Mouse (Mus musculus): ENCODE measurements around the gene Gm20661. TPM values are rescaled to one million over a fixed set of nuclear protein-coding genes. Genes with fewer than 3 reads are reported as not detected.
A peak's percentile ranks its signal among the peaks of the same experiment; 100 is the strongest.

Gm20661 gene
- polyA plus RNA-seq (2014; fragmentation: Nextera tagmentation; extraction: Ambion mirVana) = 0.47 and 0.49 TPM in 2 replicates

GRCm38 (mm10) chr9:107982681-107983346 is at the start of gene Gm20661:
Gene Gm20661 (plus strand): TSS chr9:107983058.
- ATAC-seq (ENCODE audit: low FRiP score, low TSS enrichment) = no peak

GRCm38 (mm10) chr9:107934146-107934545 is 48.7 kb upstream of the Gm20661 start:
- Histone ChIP-seq H3K36me3 (ENCODE audit: control insufficient read depth, insufficient read depth, low read length) (no peaks in the 10 kb centered on the region), H3K4me2 (ENCODE audit: low read length) (no peak overlapping the region), H3K9ac (replicated peaks; ENCODE audit: low read length) (no peak overlapping the region), H3K27ac (replicated peaks; ENCODE audit: low read depth, low read length) (no peak overlapping the region), H3K4me1 (ENCODE audit: control insufficient read depth, insufficient read depth, low read length) (peaks cover 16% of the 10 kb centered on the region; the same call in 1 of the 2 replicates), H3K27me3 (ENCODE audit: control insufficient read depth, insufficient read depth, low read length) (no peaks in the 10 kb centered on the region), H3K4me3 (replicated peaks; ENCODE audit: low read depth, low read length) (no peak overlapping the region), H3K9me3 (ENCODE audit: control insufficient read depth, low read length) (no peaks in the 10 kb centered on the region)
- 86% methylated on average over 11 of the region's 11 CpGs for WGBS
- no peak for ATAC-seq (ENCODE audit: low FRiP score, low TSS enrichment)
- DNase-seq = no peak

More at GRCm38 (mm10) chr9:107982681-107983346, at the start of gene Gm20661:
- H3K27me3 ChIP-seq (ENCODE audit: control insufficient read depth, insufficient read depth, low read length) = peaks cover 13% of the 10 kb centered on the region; the same call in 1 of the 2 replicates
- WGBS = 59% methylated on average over 14 of the region's 14 CpGs
- no peaks in the 10 kb centered on the region for H3K36me3 ChIP-seq (ENCODE audit: control insufficient read depth, insufficient read depth, low read length)
- H3K9me3 ChIP-seq (ENCODE audit: control insufficient read depth, low read length) = no peaks in the 10 kb centered on the region
- no peak within 1 kb of the TSS for H3K4me3 ChIP-seq (replicated peaks; ENCODE audit: low read depth, low read length)
- DNase-seq = peak; percentile 47
- 0 out of 2 replicates have a peak, but pooled peaks cover 8% of the 10 kb centered on the region for H3K4me1 ChIP-seq (ENCODE audit: control insufficient read depth, insufficient read depth, low read length)
- H3K9ac ChIP-seq (replicated peaks; ENCODE audit: low read length) = no peak within 1 kb of the TSS; the same call in 1 of the 2 replicates
- H3K4me2 ChIP-seq (ENCODE audit: low read length) = peak within 1 kb of the TSS; percentile 75
- H3K27ac ChIP-seq (replicated peaks; ENCODE audit: low read depth, low read length) = peak within 1 kb of the TSS; percentile 65

GRCm38 (mm10) chr9:107935374-107935773 is 47.5 kb upstream of the Gm20661 start, which contains the start of gene Camkv:
Gene Camkv (plus strand): TSS chr9:107935674.
- H3K9ac ChIP-seq (replicated peaks; ENCODE audit: low read length) = peak within 1 kb of the TSS; percentile 66
- 5% methylated on average over 3 of the region's 3 CpGs for WGBS
- H3K9me3 ChIP-seq (ENCODE audit: control insufficient read depth, low read length) = no peaks in the 10 kb centered on the region
- H3K4me2 ChIP-seq (ENCODE audit: low read length) = peak within 1 kb of the TSS; percentile 86
- H3K27me3 ChIP-seq (ENCODE audit: control insufficient read depth, insufficient read depth, low read length) = no peaks in the 10 kb centered on the region
- H3K4me3 ChIP-seq (replicated peaks; ENCODE audit: low read depth, low read length) = peak within 1 kb of the TSS; percentile 50
- H3K4me1 ChIP-seq (ENCODE audit: control insufficient read depth, insufficient read depth, low read length) = peaks cover 16% of the 10 kb centered on the region; the same call in 1 of the 2 replicates
- H3K27ac ChIP-seq (replicated peaks; ENCODE audit: low read depth, low read length) = no peak within 1 kb of the TSS
- no peaks in the 10 kb centered on the region for H3K36me3 ChIP-seq (ENCODE audit: control insufficient read depth, insufficient read depth, low read length)
- DNase-seq (no peak), ATAC-seq (ENCODE audit: low FRiP score, low TSS enrichment) (no peak)

GRCm38 (mm10) chr9:107935790-107936214 is 47.1 kb upstream of the Gm20661 start:
- Histone ChIP-seq H3K36me3 (ENCODE audit: control insufficient read depth, insufficient read depth, low read length) (no peaks in the 10 kb centered on the region), H3K9me3 (ENCODE audit: control insufficient read depth, low read length) (no peaks in the 10 kb centered on the region), H3K27me3 (ENCODE audit: control insufficient read depth, insufficient read depth, low read length) (no peaks in the 10 kb centered on the region), H3K4me3 (replicated peaks; ENCODE audit: low read depth, low read length) (peak overlapping the region; percentile 50), H3K4me2 (ENCODE audit: low read length) (peak overlapping the region; percentile 86), H3K4me1 (ENCODE audit: control insufficient read depth, insufficient read depth, low read length) (peaks cover 16% of the 10 kb centered on the region; the same call in 1 of the 2 replicates), H3K9ac (replicated peaks; ENCODE audit: low read length) (peak overlapping the region; percentile 66), H3K27ac (replicated peaks; ENCODE audit: low read depth, low read length) (no peak overlapping the region)
- DNase-seq (peak; percentile 66), ATAC-seq (ENCODE audit: low FRiP score, low TSS enrichment) (peak; percentile 53; the same call in 1 of the 2 replicates)
- WGBS = under 1% methylated on average over 41 of the region's 41 CpGs

- peak; percentile 54 for DNase-seq
- Histone ChIP-seq H3K27me3 (ENCODE audit: control insufficient read depth, insufficient read depth, low read length) (no peaks in the 10 kb centered on the region), H3K4me1 (ENCODE audit: control insufficient read depth, insufficient read depth, low read length) (peaks cover 16% of the 10 kb centered on the region; the same call in 1 of the 2 replicates), H3K4me3 (replicated peaks; ENCODE audit: low read depth, low read length) (peak overlapping the region; percentile 50), H3K36me3 (ENCODE audit: control insufficient read depth, insufficient read depth, low read length) (no peaks in the 10 kb centered on the region), H3K9me3 (ENCODE audit: control insufficient read depth, low read length) (no peaks in the 10 kb centered on the region), H3K4me2 (ENCODE audit: low read length) (peak overlapping the region; percentile 86), H3K9ac (replicated peaks; ENCODE audit: low read length) (peak overlapping the region; percentile 66), H3K27ac (replicated peaks; ENCODE audit: low read depth, low read length) (no peak overlapping the region)
- WGBS = under 1% methylated on average over 29 of the region's 29 CpGs
- ATAC-seq (ENCODE audit: low FRiP score, low TSS enrichment) = peak; percentile 64; the same call in 1 of the 2 replicates
Observed at GRCm38 (mm10) chr9:107936215-107936822, 46.5 kb upstream of the Gm20661 start.

GRCm38 (mm10) chr9:107936831-107937230 is 46.0 kb upstream of the Gm20661 start:
- Histone ChIP-seq H3K4me2 (ENCODE audit: low read length) (peak overlapping the region; percentile 86), H3K27me3 (ENCODE audit: control insufficient read depth, insufficient read depth, low read length) (no peaks in the 10 kb centered on the region), H3K4me1 (ENCODE audit: control insufficient read depth, insufficient read depth, low read length) (peaks cover 16% of the 10 kb centered on the region; the same call in 1 of the 2 replicates), H3K9ac (replicated peaks; ENCODE audit: low read length) (peak overlapping the region; percentile 66; the same call in 1 of the 2 replicates), H3K36me3 (ENCODE audit: control insufficient read depth, insufficient read depth, low read length) (no peaks in the 10 kb centered on the region), H3K4me3 (replicated peaks; ENCODE audit: low read depth, low read length) (peak overlapping the region; percentile 50), H3K27ac (replicated peaks; ENCODE audit: low read depth, low read length) (no peak overlapping the region), H3K9me3 (ENCODE audit: control insufficient read depth, low read length) (no peaks in the 10 kb centered on the region)
- DNase-seq = peak; percentile 14
- no peak for ATAC-seq (ENCODE audit: low FRiP score, low TSS enrichment)
- WGBS = 6% methylated on average over 3 of the region's 3 CpGs

GRCm38 (mm10) chr9:107947241-107948194 is 35.3 kb upstream of the Gm20661 start:
- WGBS = 92% methylated on average over 31 of the region's 31 CpGs
- H3K4me3 ChIP-seq (replicated peaks; ENCODE audit: low read depth, low read length) = no peak overlapping the region
- no peaks in the 10 kb centered on the region for H3K9me3 ChIP-seq (ENCODE audit: control insufficient read depth, low read length)
- DNase-seq (no peak), ATAC-seq (ENCODE audit: low FRiP score, low TSS enrichment) (no peak)
- H3K9ac ChIP-seq (replicated peaks; ENCODE audit: low read length) = no peak overlapping the region
- peaks cover 8% of the 10 kb centered on the region for H3K4me1 ChIP-seq (ENCODE audit: control insufficient read depth, insufficient read depth, low read length)
- H3K36me3 ChIP-seq (ENCODE audit: control insufficient read depth, insufficient read depth, low read length) = no peaks in the 10 kb centered on the region
- H3K27ac ChIP-seq (replicated peaks; ENCODE audit: low read depth, low read length) = no peak overlapping the region
- no peak overlapping the region for H3K4me2 ChIP-seq (ENCODE audit: low read length)
- no peaks in the 10 kb centered on the region for H3K27me3 ChIP-seq (ENCODE audit: control insufficient read depth, insufficient read depth, low read length)

Measured in midbrain, embryonic 14.5 days (tissue).